Mouse (Mus musculus) fibroblast of lung, adult 2 months (primary cell): ENCODE measurements around the gene Pitpnm2.
"Not testable (repeated sequence)": the region's sequence is repeated elsewhere in the genome, so short reads cannot be mapped to it uniquely, and the experiment has no call there.

Experiments
- DNase-seq: peaks from one replicate; pipeline ENCODE4 v3.0.0-alpha.2; 2011; ENCODE audit warnings: low read depth

Pitpnm2 gene

GRCm38 (mm10) chr5:124221037-124221735, 28.4 kb downstream of the Pitpnm2 start:
- DNase-seq = peak; percentile 93

GRCm38 (mm10) chr5:124220551-124220950, 29.0 kb downstream of the Pitpnm2 start:
- DNase-seq = no peak

GRCm38 (mm10) chr5:124219431-124219830, 30.1 kb downstream of the Pitpnm2 start:
- no peak for DNase-seq

GRCm38 (mm10) chr5:124218986-124219385, 30.6 kb downstream of the Pitpnm2 start:
- DNase-seq = no peak

- no peak for DNase-seq
Observed at GRCm38 (mm10) chr5:124217566-124218249, 31.9 kb downstream of the Pitpnm2 start.

- not testable (repeated sequence) for DNase-seq
Observed at GRCm38 (mm10) chr5:124217092-124217491, 32.5 kb downstream of the Pitpnm2 start.

GRCm38 (mm10) chr5:124216403-124216802, 33.2 kb downstream of the Pitpnm2 start:
- no peak for DNase-seq

- DNase-seq = no peak
Observed at GRCm38 (mm10) chr5:124215647-124216046, 33.9 kb downstream of the Pitpnm2 start.

- DNase-seq = no peak
Observed at GRCm38 (mm10) chr5:124214516-124215145, 34.9 kb downstream of the Pitpnm2 start.

- DNase-seq = no peak
Observed at GRCm38 (mm10) chr5:124213588-124214469, 35.7 kb downstream of the Pitpnm2 start.

- DNase-seq = no peak
Observed at GRCm38 (mm10) chr5:124211669-124212068, 37.9 kb downstream of the Pitpnm2 start.

- no peak for DNase-seq
Observed at GRCm38 (mm10) chr5:124211234-124211633, 38.3 kb downstream of the Pitpnm2 start.

- DNase-seq = no peak
Observed at GRCm38 (mm10) chr5:124210281-124211016, 39.1 kb downstream of the Pitpnm2 start.

GRCm38 (mm10) chr5:124209850-124210249, 39.7 kb downstream of the Pitpnm2 start:
- no peak for DNase-seq

- no peak for DNase-seq
Observed at GRCm38 (mm10) chr5:124208030-124208429, 41.5 kb downstream of the Pitpnm2 start.

GRCm38 (mm10) chr5:124206481-124207038, 43.0 kb downstream of the Pitpnm2 start:
- DNase-seq = no peak

GRCm38 (mm10) chr5:124205809-124206380, 43.7 kb downstream of the Pitpnm2 start:
- no peak for DNase-seq

GRCm38 (mm10) chr5:124205211-124205610, 44.3 kb downstream of the Pitpnm2 start:
- no peak for DNase-seq

- DNase-seq = no peak
Observed at GRCm38 (mm10) chr5:124204127-124204794, 45.3 kb downstream of the Pitpnm2 start.

- no peak for DNase-seq
Observed at GRCm38 (mm10) chr5:124203251-124203650, 46.3 kb downstream of the Pitpnm2 start.
